7 mouse cellular contexts compared by ENCODE assay signal in genomic region chr9:45388385-45388994, GRCm38 (mm10). TPM values are rescaled to one million over a fixed set of nuclear protein-coding genes. Genes with fewer than 3 reads are reported as not detected.
DNase-seq lines count a peak whose midpoint lies in the region; ATAC-seq and TF ChIP-seq lines count a peak whose summit lies in the region.

No protein-coding gene starts in this region.

- no peak overlapping the region for H3K4me2 ChIP-seq in midbrain, embryonic 11.5 days

- peak; percentile 53 for DNase-seq in WW6 (ENCODE audit: low read depth, low spot score)
- DNase-seq in cerebellum, postnatal 25 days, result peak; percentile 95 to 96
- DNase-seq in gastrocnemius, adult 2 months, result peak; percentile 88
- peak; percentile 60 to 87 for DNase-seq in left cerebral cortex, adult 8-10 months (ENCODE audit: low spot score in 2 of 2)
- DNase-seq in midbrain, embryonic 11.5 days (ENCODE audit: low spot score, missing footprints), result peak; percentile 99
- peak; percentile 81 for DNase-seq in skeletal muscle tissue, adult 2 months (ENCODE audit: low read depth, low spot score)

- H3K27me3 ChIP-seq in midbrain, embryonic 11.5 days (ENCODE audit: control insufficient read depth, insufficient read depth, low read length), result no peaks in the 10 kb centered on the region

- intact Hi-C loops in gastrocnemius, adult 2 months (cut with DNase I), result loop anchor here (1.0 to 2.0 kb wide), 3 partner anchors 43 to 168 kb away; no protein-coding TSS in a partner anchor

- H3K4me3 ChIP-seq in gastrocnemius, adult 2 months, result no peak overlapping the region
- H3K4me3 ChIP-seq in midbrain, embryonic 11.5 days (ENCODE audit: low read depth, low read length), result no peak overlapping the region

- no peak overlapping the region for H3K9ac ChIP-seq in midbrain, embryonic 11.5 days (ENCODE audit: low read length)

- TF ChIP-seq CTCF in gastrocnemius, adult 2 months (IDR thresholded peaks at IDR 0.05), result no peak; the same call in 1 of the 2 replicates

- peak; percentile 81 for ATAC-seq in inflammation-experienced regulatory T-cells, adult 6 months
- ATAC-seq in midbrain, embryonic 11.5 days (ENCODE audit: low FRiP score), result peak; percentile 75

- no peak overlapping the region for H3K27ac ChIP-seq in gastrocnemius, adult 2 months
- no peak overlapping the region for H3K27ac ChIP-seq in midbrain, embryonic 11.5 days (ENCODE audit: low read depth, low read length)

- 48% methylated on average over 12 of the region's 12 CpGs for WGBS in midbrain, embryonic 11.5 days

- peaks cover 1% of the 10 kb centered on the region; the same call in 1 of the 2 replicates for H3K36me3 ChIP-seq in midbrain, embryonic 11.5 days (ENCODE audit: control insufficient read depth, insufficient read depth, low read length)

- H3K9me3 ChIP-seq in midbrain, embryonic 11.5 days (ENCODE audit: control insufficient read depth, low read length), result no peaks in the 10 kb centered on the region

- H3K4me1 ChIP-seq in midbrain, embryonic 11.5 days (ENCODE audit: control insufficient read depth, insufficient read depth, low read length), result no peaks in the 10 kb centered on the region

RNA-seq across cellular contexts. Expression of gene Fxyd2, which starts 11.0 kb away (rescaled TPM):
- 1 to 10 TPM in 1 of 2 experiments, under 1 TPM in 1; 0.82 to 1.7 TPM for total RNA-seq in gastrocnemius, adult 2 months (2021)
- 1 to 10 TPM in 1 of 3 experiments, not detected in 2; 2.4 TPM for polyA plus RNA-seq in inflammation-experienced regulatory T-cells, adult 6 months (2017; shearing (Covaris generic))
- 10 to 100 TPM in 1 of 4 experiments, 1 to 10 TPM in 3; 6.5 to 11.3 (median 7.9) TPM for total RNA-seq in left cerebral cortex, adult 8-10 months (2022)
- 1.00 and 1.5 TPM in 2 replicates for polyA plus RNA-seq in midbrain, embryonic 11.5 days (2014; fragmentation: Nextera tagmentation; extraction: Ambion mirVana)

RNA-seq across cellular contexts. Expression of gene Fxyd6, which starts 18.5 kb away (rescaled TPM):
- 10 to 100 TPM; 26.7 to 84.7 TPM for total RNA-seq in gastrocnemius, adult 2 months (2021)
- polyA plus RNA-seq in inflammation-experienced regulatory T-cells, adult 6 months (2017; shearing (Covaris generic)), result 1 to 10 TPM in 1 of 3 experiments, not detected in 2; 1.6 TPM
- total RNA-seq in left cerebral cortex, adult 8-10 months (2022), result 100 to 1,000 TPM; 102 to 119 (median 108) TPM
- 123 and 129 TPM in 2 replicates for polyA plus RNA-seq in midbrain, embryonic 11.5 days (2014; fragmentation: Nextera tagmentation; extraction: Ambion mirVana)

RNA-seq across cellular contexts. Expression of gene Dscaml1, which starts 37.9 kb away (rescaled TPM):
- total RNA-seq in gastrocnemius, adult 2 months (2021), result not detected
- polyA plus RNA-seq in inflammation-experienced regulatory T-cells, adult 6 months (2017; shearing (Covaris generic)), result not detected
- 10 to 100 TPM; 42.5 to 65.6 (median 47.0) TPM for total RNA-seq in left cerebral cortex, adult 8-10 months (2022)
- polyA plus RNA-seq in midbrain, embryonic 11.5 days (2014; fragmentation: Nextera tagmentation; extraction: Ambion mirVana), result 0.74 and 0.86 TPM in 2 replicates

Comparison
In these comparisons a context has a peak if more than half of its experiments do, and no peak if none do; other contexts are left out.
1. RNA of gene Dscaml1, which starts 37.9 kb away (total RNA-seq): 42.5 to 65.6 TPM in left cerebral cortex, adult 8-10 months; not detected in gastrocnemius, adult 2 months; every median in the first group is over 10 times any median in the second.
2. Peak in every context shown above with its lines, with median percentiles within 50 percentile points of each other: DNase-seq.